Mouse (Mus musculus) urinary bladder, adult 2 months (tissue): ENCODE data around the gene Oser1. TPM values are rescaled to one million over a fixed set of nuclear protein-coding genes. Genes with fewer than 3 reads are reported as not detected.
"Not testable (repeated sequence)": the region's sequence is repeated elsewhere in the genome, so short reads cannot be mapped to it uniquely, and the experiment has no call there.

Experiments used
- DNase-seq: peaks from one replicate; pipeline ENCODE4 v3.0.0; 2022; ENCODE audit warnings: low spot score
- polyA plus RNA-seq: library from polyadenylated mRNA; depleted of rRNA; stranded (reverse); fragments of >200 nt; gene quantifications from 2 replicates; pipeline ENCODE4 v1.2.3, GENCODE M21; 2012; rRNA removed

Oser1 gene
- polyA plus RNA-seq = 34.7 and 36.7 TPM in 2 replicates

DNA sequence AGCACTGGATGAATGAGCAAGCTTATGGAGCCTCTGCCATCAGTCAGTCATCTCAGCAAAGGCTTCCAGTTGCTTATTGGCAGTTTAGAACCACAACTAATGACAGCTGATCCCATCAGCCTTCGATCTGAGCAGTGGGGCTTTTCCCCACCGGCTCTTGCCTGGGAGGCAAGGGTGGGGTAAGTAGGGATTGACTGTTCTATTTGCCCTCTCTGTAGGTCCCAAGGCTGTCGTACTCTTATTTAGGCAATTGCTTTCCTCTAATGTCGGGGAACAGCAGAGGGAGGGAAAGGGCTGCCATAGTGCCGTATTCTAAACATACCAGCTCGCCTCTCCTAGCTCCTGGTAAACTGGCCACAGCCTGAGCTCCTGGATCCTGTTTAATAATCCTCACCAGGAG lies at the start of gene Oser1:
Gene Oser1 (minus strand): TSS at position 101 of the 400 bp plus-strand sequence.
- no peak for DNase-seq

DNA sequence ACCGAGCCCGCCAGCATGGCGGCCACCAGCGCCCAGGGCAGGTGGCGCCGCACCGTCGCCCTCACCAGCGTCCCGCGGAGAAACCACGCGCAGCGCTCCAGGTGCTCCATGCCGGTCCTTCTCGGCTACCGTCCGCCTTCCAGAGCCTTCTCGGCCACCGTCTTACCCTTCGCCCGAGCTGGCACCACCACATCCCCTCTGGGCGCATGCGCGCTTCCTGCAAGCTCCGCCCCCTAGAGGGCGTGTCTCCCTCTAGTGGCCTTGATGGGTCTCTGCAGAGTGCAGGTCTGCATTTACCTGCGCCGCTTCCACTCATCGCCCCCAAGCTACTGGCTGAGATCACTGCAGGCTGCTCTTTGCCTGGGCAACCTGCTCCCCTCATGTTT lies 48.0 kb upstream of the Oser1 start, which contains the start of gene Fitm2:
Gene Fitm2 (minus strand): TSS at position 164 of the 386 bp plus-strand sequence.
- peak; percentile 98 for DNase-seq

DNA sequence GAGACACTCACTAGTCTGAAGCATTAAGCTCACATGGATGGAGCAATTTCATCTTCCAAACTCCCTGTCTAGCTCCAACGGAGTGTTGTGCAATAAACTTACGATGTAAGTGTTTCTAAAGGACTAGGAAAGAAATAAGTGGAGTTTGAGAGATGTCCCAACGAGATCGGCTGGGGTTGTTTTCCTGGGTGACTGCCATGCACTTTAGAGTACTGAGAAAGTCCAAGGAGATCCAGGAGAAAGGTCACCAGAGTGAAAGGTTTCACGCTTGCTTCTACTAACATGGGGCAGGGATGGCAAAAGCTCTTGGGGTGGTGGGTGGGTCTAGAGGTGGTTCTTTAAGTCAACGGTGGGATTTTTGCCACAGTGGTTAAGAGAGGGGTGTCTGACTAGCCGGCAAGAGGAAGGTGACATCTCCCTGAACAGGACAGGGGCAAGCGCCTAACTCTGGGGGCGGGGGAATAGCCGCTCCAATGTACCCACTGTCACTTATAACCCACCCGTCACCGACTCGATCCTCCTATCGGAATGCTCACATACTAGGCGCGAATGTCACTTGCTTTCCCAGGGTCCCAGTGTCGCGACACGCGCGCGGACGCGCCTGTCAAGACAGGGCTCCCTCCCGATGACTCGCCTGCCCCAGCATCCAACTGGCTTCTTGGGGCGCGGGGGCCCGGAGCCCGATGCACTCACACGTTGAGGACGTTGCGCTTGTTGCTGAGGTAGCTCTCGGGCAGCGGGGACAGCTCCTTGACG lies 47.4 kb upstream of the Oser1 start:
- DNase-seq = no peak

DNA sequence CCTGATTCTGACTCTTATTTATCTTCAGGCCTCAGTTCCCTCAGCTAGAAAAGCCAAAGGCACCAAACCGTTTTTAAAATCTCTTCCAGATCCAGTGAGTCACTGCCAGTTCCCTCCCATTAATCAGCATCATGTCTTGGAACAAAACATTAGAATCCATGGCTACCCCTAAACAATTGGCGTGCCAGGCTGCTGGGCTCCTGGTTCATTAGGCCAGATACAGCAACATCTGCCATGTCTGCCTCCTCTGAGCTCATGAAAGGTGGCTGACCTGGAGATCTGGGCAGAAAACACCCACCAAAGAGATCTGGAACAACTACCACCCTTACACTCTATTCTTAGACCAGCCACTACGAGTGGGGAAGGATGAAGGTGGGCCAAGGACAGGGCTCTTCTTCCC lies 46.6 kb upstream of the Oser1 start:
- no peak for DNase-seq

DNA sequence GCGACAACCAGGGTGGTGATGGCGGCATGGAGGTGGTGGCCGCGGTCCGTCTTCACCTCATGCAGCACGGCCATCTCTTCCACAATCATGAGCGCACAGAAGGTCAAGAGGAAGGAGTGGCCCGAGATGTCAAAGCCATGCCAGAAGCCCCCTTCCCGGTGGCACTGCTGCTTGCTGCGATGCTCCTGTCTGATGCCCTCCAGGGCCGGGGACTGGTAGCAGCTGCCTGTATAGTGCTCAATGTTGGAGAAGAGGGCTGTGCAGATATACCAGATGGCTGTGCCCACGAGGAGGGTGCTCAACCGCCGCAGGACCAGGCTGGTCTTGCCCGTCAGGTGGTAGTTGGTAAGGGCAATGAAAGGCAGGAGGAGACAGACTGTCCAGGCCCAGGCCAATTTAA lies 45.2 kb upstream of the Oser1 start:
- no peak for DNase-seq

DNA sequence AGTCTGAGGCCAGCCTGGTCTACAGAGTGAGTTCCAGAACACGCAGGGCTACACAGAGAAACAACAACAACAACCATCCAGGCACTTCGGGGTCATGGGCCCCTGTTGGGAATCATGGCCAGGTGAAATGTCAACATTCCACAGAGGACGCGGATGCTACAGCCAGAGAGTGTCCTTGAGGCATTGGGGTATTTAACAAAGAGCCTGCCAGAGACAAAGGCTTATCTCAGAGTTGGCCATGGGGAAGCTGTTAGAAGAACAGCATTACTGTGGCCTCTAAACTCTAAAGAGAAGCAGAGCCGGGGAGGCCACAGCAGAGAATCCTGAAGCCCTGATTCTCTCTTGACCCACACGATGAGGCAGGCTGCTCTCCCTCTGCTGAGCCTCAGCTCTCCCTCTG lies 44.4 kb upstream of the Oser1 start:
- DNase-seq = no peak

DNA sequence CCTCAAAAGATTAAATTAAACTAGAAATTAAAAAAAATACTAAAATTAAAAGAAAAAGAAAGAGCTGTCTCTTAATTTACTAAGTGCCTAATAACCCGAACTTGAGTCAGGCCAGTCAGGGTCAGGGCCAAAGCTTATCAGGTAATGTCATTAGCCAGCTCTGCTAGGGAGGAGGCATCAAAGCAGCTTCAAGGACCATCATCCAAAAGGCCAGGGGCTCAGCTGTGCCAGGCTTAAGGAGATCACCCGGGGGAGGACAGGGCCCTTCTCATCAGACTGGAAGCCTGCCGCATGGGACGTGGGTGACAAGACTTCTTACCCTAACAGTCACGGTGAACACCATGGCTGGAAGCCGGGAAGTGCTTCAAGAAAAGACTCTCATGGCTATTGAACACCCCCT lies 43.1 kb upstream of the Oser1 start:
- DNase-seq = no peak

DNA sequence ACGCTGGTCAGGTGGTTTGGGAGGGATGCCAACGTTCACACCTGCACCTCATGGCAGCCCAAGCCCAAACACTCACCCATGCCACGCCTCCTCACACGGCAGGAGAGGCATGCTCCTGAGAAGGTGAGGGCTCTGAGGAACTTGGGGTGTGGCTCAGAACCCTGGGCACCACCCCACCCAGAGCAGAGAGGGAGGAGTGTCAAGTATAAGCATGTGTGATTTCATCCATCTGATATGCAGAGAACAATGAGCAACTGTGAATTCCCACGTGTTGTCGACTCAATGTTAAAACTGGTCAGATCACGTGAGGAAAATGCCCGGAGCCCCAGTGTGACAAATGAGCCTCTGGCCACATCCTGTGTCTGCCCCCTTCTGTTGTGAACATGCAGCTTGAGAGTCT lies 42.3 kb upstream of the Oser1 start:
- no peak for DNase-seq

DNA sequence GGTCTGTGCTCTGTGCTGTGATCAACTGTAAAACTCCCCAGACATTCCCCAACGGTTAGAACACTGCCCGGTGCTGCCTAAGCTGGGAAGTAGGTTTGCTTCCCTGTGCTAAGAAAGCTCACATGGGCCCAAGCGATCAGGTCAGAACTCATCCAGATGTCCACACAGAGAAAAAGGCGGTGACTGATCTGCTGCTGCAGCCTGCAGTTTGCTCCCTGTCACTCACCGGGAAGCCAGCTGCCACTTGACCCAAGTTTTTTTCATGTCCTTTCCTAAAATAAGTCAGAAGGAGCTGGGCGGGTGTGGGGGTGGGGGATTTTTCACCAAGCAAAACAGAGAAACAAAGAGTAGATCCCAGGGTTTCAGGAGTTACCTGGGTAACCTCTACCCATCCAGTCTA lies 40.1 kb upstream of the Oser1 start:
- no peak for DNase-seq

DNA sequence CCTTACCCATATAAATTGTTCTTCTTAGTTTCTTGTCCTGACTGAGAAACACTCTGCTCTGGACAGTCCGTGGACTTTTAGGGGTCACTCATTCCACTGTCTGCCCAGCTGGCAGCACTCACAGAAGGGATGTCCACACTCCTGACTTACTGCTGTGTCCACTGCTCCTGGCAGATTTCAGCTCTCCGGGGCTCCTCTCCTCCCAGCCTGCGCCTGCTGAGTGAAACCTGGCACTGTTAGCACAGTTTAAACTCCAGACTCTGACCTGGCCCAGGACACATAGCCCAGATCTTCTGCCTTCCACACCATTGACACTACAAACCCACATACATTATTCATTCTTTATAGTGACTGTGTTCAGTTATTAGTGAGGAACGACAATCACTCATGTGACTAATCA lies 39.5 kb upstream of the Oser1 start:
- DNase-seq = no peak

DNA sequence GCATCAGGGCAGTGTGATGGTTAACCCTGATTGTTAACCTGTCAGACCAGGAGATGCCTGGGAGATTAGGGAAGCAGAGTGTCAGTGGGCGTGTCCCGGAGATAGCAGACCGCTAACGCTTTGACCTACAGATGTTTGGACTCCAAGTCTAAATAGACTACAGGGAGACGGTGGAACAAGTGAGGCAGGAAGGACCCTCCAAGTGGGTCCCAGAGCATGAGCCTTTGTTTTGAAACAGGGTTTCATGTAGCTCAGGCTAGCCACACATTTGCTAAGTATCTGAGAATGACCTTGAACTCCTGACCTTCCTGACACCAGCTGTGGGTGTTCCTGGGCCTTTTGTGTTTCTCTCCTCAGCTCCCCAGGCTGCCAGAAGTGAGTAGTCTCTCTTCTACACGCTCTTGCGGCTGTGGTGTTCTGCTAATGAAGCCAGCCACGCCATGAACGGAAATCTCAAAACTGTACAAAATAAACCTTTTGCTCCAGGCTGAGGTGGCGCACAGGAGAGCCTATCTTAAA lies 38.8 kb upstream of the Oser1 start:
- no peak for DNase-seq

DNA sequence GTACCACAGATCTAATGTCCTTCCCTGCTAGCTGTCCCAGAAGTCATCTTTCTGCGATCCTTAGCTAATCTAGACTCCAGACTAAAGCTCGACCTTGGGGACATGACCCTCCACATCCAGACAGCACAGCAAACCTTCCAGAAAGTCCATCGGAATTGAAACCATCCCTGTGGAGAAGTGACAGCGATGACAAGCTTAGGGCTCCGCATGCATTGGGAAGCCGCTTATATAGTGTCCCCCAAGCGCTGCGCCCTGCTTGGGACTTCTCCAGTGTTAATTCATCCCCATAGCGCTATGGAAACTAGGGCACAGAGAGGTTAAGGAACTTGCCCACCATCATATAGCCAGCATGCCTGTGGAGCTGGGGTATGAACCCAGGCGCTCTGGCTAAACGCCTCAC lies 38.3 kb upstream of the Oser1 start:
- no peak for DNase-seq

DNA sequence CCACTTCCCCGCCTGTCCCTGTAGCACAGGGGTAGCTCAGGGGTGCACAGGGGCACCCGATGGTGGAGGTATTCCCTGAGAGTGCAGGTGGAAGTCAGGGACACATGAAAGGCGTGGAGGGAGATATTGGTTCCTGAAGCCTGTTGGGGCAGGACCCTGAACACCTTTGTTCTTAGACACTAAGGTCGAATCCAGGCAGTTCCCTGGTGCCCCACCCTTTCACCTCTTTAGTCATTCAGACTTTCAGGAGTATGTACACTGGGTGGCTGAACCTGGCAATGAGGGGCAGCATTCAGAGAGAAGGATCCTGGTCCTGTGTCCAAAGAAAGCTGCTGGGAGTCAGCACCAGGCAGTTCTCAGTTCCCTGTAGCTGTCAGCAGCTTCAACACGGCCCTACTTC lies 37.9 kb upstream of the Oser1 start:
- no peak for DNase-seq

DNA sequence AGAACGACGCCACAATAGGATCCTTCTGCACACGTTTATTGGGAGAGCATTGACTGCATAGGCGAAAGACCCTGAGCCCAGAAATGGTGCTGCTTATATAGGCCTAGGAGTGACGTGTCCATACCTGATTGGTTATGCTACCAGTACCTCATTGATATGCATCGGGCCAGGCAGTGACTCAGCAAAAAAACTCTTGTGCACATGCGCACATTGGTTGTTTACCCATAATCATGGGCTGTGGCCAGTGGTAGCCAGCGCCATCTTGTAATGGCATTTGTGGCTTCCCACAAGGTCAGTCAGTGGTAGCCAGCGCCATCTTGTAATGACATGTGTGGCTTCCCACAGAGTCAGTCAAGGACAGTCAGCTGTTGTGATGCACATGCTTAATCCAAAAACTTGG lies 36.8 kb upstream of the Oser1 start:
- not testable (repeated sequence) for DNase-seq

DNA sequence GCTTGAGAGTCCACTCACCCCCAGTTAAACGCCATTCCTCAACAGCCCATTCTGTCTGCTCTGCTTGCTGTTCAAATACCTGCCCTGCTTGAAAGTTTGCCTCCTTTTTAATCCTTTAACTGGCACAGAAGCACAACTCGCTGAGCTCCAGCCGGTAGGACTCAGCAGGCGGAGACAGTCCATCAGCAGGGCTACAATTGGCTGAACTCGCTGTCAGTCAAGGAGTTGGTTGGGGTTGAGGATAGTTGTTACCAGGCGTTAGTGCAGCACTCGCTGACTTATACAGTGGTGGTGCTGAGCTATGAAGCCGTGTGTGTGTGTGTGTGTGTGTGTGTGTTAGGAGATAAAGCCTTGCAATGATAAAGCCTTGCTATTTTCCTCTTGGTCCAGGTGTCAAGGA lies 36.1 kb upstream of the Oser1 start:
- DNase-seq = no peak

DNA sequence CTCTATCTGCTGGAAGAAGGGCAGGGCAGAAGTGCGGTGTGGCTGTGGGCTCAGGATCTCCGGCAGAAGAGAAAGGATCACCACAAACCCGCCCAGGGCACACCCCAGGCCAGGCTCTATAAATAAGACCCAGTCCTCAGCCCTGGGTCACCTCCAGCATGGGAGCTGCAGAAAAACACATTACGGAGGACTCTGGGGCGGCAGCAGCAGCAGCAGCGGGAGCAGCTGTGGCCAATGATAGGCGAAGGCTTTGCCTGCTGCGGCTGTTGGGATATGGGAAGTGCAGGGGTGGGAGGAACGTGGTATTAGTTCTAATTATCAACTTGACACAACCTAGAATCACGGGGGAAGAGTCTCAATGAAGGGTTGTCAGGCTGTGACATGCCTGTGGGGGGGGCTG lies 34.9 kb upstream of the Oser1 start:
- no peak for DNase-seq

DNA sequence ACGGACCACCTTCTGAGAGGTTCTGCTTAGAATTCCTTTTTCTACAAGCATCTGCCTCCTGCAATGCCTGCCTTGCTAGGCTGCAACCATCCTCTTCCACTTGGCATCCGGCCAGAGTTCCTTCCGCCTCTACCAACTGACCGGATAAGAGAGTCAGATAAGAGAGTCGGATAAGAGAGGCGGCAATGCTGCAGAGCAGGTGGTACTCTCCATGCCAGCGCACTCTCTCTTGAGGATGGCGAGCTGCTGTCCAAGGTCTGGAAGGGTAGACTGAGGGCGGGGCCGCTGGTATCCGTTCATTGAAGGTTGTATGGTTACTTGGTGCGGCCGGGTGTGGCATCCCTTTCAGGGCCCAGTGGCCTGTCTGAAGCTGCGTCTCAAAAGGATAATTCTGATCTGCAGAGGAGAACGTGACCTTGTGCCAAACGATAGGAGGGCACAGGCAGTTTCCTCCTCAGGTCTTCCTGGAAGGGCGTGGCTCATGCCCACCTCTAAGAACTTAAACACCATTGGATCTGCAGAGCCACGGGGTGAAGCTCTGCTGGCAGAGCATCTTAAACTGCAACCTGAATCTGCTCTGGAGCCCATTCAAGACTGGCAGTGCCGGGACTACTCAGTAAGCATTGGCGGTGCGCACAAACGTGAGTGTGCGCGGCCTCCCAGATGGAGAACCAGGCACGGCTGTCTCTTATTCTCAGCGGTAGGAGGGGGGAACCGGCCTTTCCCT lies 34.2 kb upstream of the Oser1 start:
- DNase-seq = no peak

DNA sequence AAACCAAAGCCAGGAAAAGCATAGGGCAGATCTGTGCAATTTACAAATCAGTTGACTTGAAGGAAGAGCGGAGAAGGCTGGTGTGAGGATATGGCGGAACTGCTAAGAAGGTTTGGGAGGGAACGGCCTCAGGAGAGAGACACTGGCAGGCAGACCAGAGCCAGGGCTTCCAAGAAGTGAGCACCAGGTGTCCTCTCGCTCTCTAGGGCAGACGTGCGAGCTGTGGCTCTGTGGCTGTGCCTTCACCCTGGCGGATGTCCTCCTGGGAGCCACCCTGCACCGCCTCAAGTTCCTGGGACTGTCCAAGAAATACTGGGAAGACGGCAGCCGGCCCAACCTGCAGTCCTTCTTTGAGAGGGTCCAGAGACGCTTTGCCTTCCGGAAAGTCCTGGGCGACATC lies 28.9 kb upstream of the Oser1 start:
- DNase-seq = no peak

DNA sequence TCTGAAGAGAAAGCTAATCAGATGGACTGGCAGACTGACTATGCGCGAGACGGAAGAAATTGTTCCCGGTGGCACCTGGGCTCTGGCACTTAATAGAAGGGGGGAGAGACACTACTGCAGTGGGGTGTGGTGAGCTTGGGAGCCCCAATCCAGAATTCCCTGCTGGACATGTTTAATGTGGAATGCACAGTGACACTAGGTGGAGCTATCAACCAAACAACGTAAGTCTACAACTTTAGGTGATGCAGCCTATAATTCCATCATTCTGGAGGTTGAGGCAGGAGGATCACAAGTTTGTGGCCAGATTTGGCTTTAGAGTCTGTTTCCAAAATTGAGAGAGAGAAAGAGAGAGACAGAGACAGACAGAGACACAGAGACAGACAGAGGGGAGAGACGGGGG lies 28.2 kb upstream of the Oser1 start:
- no peak for DNase-seq

DNA sequence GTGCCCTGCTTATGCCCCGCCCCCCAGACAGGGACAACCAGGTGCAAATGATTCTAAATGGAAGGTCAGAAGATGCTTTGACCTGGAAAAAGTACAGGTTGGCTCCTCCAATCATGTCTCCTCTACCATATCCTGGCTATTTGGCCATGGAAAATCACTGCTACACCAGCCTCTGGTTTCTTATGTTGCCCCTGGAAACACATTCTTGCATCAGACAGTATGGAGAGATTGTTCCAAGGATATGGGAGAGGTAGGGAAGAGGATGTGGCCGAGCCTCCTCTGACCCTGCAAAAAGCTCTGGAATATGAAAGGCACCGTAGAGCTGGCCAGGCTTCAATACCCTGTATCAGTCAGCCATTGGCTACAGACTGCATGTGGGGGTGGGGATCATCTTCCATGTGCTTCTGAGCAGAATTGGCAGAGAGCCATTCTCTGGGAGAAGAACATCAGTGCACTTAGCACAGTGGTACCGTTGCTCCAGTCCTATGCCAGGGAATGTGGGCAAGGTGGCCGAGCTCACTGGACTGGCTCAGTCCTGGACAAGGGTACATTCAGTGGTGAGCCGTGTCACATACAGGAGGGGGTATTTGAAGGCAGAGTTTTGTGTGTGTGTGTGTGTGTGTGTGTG lies 26.3 kb upstream of the Oser1 start:
- no peak for DNase-seq

DNA sequence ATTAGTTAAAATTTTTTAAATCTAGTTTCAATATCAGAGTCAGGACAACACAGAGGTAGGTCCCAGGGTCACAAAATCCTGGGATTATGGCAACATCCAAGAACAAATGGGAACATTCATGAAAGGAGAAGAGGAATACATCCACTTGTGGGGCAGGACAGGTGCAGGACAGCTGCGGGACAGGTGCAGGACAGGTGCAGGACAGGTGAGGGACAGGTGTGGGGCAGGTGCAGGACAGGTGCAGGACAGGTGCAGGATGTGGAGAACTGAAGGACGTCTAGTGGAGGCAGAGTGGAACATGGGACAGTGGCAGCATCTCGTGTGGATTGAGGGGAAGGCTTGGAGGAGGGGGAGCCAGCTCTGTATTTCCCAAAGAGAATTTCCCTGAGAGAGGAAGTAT lies 24.8 kb upstream of the Oser1 start:
- no peak for DNase-seq

DNA sequence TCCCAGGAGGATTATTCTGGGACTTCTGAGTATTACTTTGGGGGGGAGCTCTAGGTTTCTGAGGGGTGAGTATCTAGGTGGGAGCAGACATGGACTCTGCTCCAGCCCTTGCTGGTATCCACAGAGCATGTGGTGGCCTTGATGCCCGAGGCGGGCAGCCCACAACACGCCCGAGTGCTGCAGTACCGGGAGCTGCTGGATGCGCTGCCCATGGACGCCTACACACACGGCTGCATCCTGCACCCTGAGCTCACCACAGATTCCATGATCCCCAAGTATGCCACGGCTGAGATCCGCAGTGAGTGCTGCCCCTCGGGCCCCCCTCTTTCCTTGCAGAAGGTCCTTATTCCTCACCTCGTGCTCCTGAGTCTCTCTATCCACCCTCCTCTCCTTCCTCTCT lies 22.9 kb upstream of the Oser1 start:
- DNase-seq = no peak

DNA sequence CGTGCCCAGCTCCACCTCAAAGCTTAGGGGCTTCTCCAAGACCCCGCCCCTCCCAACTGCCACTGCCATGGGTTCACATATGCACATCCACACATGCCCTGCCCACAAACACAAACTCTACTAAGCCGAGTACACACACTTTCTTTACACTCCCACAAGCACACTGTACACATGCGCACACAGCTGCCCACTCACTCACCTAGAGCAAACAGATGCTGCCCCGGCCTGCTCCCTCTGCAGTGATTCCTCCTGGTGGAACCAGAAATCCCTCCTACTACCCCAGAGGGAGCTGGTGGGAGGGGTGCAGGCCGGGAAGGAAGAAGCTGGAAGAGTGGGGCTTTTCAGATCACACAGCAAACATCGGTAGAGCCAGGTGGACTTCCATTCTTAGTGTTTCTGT lies 19.5 kb upstream of the Oser1 start:
- no peak for DNase-seq
